ENCODE assay signal across 9 mouse cellular contexts in genomic region chr6:29143608-29144007, GRCm38 (mm10). TPM values are rescaled to one million over a fixed set of nuclear protein-coding genes. Genes with fewer than 3 reads are reported as not detected.
A peak's percentile ranks its signal among the peaks of the same experiment; 100 is the strongest.
DNase-seq lines count a peak whose midpoint lies in the region; ATAC-seq and TF ChIP-seq lines count a peak whose summit lies in the region.
"Had no signal": no experiment of that assay in that cellular context is flagged by ENCODE, and none has a peak within 500 bp of the region (broad histone marks: within the 10 kb centered on the region; RNA-seq: fewer than 3 reads in every experiment).

No protein-coding gene starts in this region.

- H3K27me3 ChIP-seq in kidney, postnatal 0 days (ENCODE audit: insufficient read depth, low read length) = no peaks in the 10 kb centered on the region
- no peaks in the 10 kb centered on the region for H3K27me3 ChIP-seq in kidney, embryonic 16.5 days (ENCODE audit: insufficient read depth, low read length)
- no peaks in the 10 kb centered on the region for H3K27me3 ChIP-seq in G1E (ENCODE audit: insufficient read depth, low read length)
- no peaks in the 10 kb centered on the region for H3K27me3 ChIP-seq in midbrain, embryonic 14.5 days (ENCODE audit: control insufficient read depth, insufficient read depth, low read length)
- H3K27me3 ChIP-seq: embryonic facial prominence, embryonic 12.5 days had no signal

- peak; percentile 87 for DNase-seq in kidney, postnatal 0 days (ENCODE audit: low spot score)
- DNase-seq in G1E (ENCODE audit: low spot score) = peak; percentile 18
- peak; percentile 62 for DNase-seq in cerebellum, adult 8-10 months
- DNase-seq in frontal cortex, postnatal 36 days (ENCODE audit: low spot score in 2 of 2) = peak; percentile 62 to 63
- peak; percentile 56 to 58 for DNase-seq in layer of hippocampus, postnatal 36 days
- DNase-seq in midbrain, embryonic 14.5 days = peak; percentile 88
- DNase-seq in yolk sac, embryonic 10.5 days (ENCODE audit: low spot score) = no peak

- H3K9ac ChIP-seq in kidney, postnatal 0 days (ENCODE audit: low read depth, low read length) = no peak overlapping the region
- no peak overlapping the region for H3K9ac ChIP-seq in kidney, embryonic 16.5 days (replicated peaks; ENCODE audit: low read length)
- H3K9ac ChIP-seq in midbrain, embryonic 14.5 days (replicated peaks; ENCODE audit: low read length) = no peak overlapping the region
- H3K9ac ChIP-seq: embryonic facial prominence, embryonic 12.5 days had no signal

- no peak overlapping the region for H3K4me2 ChIP-seq in kidney, postnatal 0 days (ENCODE audit: low read length)
- no peak overlapping the region for H3K4me2 ChIP-seq in kidney, embryonic 16.5 days (replicated peaks; ENCODE audit: low read depth, low read length)
- no peak overlapping the region for H3K4me2 ChIP-seq in midbrain, embryonic 14.5 days (ENCODE audit: low read length)
- H3K4me2 ChIP-seq: embryonic facial prominence, embryonic 12.5 days had no signal

- H3K4me3 ChIP-seq in kidney, postnatal 0 days (replicated peaks; ENCODE audit: low read depth, low read length) = no peak overlapping the region
- no peak overlapping the region for H3K4me3 ChIP-seq in kidney, embryonic 16.5 days (ENCODE audit: low read length)
- no peak overlapping the region for H3K4me3 ChIP-seq in G1E (ENCODE audit: low read depth, low read length)
- no peak overlapping the region for H3K4me3 ChIP-seq in midbrain, embryonic 14.5 days (replicated peaks; ENCODE audit: low read depth, low read length)
- H3K4me3 ChIP-seq: embryonic facial prominence, embryonic 12.5 days had no signal

- H3K36me3 ChIP-seq in kidney, postnatal 0 days (ENCODE audit: insufficient read depth, low read length) = peaks cover 14% of the 10 kb centered on the region; the same call in 1 of the 2 replicates
- H3K36me3 ChIP-seq in kidney, embryonic 16.5 days (ENCODE audit: insufficient read depth, low read length) = peaks cover 16% of the 10 kb centered on the region
- peaks cover 81% of the 10 kb centered on the region for H3K36me3 ChIP-seq in G1E (replicated peaks)
- H3K36me3 ChIP-seq in midbrain, embryonic 14.5 days (ENCODE audit: control insufficient read depth, insufficient read depth, low read length) = peaks cover 16% of the 10 kb centered on the region

- no peak overlapping the region for H3K27ac ChIP-seq in kidney, postnatal 0 days
- H3K27ac ChIP-seq in kidney, embryonic 16.5 days (ENCODE audit: low read length) = no peak overlapping the region
- H3K27ac ChIP-seq in midbrain, embryonic 14.5 days (replicated peaks; ENCODE audit: low read depth, low read length) = no peak overlapping the region
- H3K27ac ChIP-seq: embryonic facial prominence, embryonic 12.5 days had no signal

- no peaks in the 10 kb centered on the region for H3K9me3 ChIP-seq in kidney, postnatal 0 days (replicated peaks; ENCODE audit: low read length)
- no peaks in the 10 kb centered on the region for H3K9me3 ChIP-seq in kidney, embryonic 16.5 days (ENCODE audit: low read length)
- no peaks in the 10 kb centered on the region for H3K9me3 ChIP-seq in G1E (replicated peaks)
- H3K9me3 ChIP-seq in midbrain, embryonic 14.5 days (ENCODE audit: control insufficient read depth, low read length) = no peaks in the 10 kb centered on the region
- H3K9me3 ChIP-seq: embryonic facial prominence, embryonic 12.5 days had no signal

- H3K4me1 ChIP-seq in kidney, postnatal 0 days (replicated peaks; ENCODE audit: insufficient read depth, low read length) = peaks cover 11% of the 10 kb centered on the region
- peaks cover 27% of the 10 kb centered on the region for H3K4me1 ChIP-seq in kidney, embryonic 16.5 days (ENCODE audit: insufficient read depth, low read length)
- H3K4me1 ChIP-seq in G1E (ENCODE audit: insufficient read depth, low read depth, low read length) = no peaks in the 10 kb centered on the region
- H3K4me1 ChIP-seq in midbrain, embryonic 14.5 days (ENCODE audit: control insufficient read depth, insufficient read depth, low read length) = no peaks in the 10 kb centered on the region
- H3K4me1 ChIP-seq: embryonic facial prominence, embryonic 12.5 days had no signal

- 39% methylated on average over 5 of the region's 5 CpGs for WGBS in kidney, postnatal 0 days
- 41% methylated on average over 5 of the region's 5 CpGs for WGBS in kidney, embryonic 16.5 days
- 39% methylated on average over 5 of the region's 5 CpGs for WGBS in midbrain, embryonic 14.5 days

- ATAC-seq in kidney, postnatal 0 days (replicated peaks; ENCODE audit: low FRiP score, low read depth) = no peak
- ATAC-seq in kidney, embryonic 16.5 days (ENCODE audit: low FRiP score, low TSS enrichment) = no peak
- ATAC-seq in G1E (ENCODE audit: extremely low read depth, insufficient number of reproducible peaks, low FRiP score, poor library complexity, severe bottlenecking) = no peak
- ATAC-seq in midbrain, embryonic 14.5 days (ENCODE audit: low FRiP score, low TSS enrichment) = no peak; the same call in 1 of the 2 replicates

- peak; percentile 85 for TF ChIP-seq CTCF in kidney, postnatal 0 days (IDR thresholded peaks at IDR 0.05; ENCODE audit: low read depth)
- peak; percentile 43; the same call in 1 of the 2 replicates for TF ChIP-seq CTCF in G1E (IDR thresholded peaks at IDR 0.05; ENCODE audit: low read depth, low read length)

RNA-seq across cellular contexts. Expression of gene Rbm28, which starts 21.2 kb away (rescaled TPM):
- polyA plus RNA-seq in kidney, postnatal 0 days (2015; fragmentation: Nextera tagmentation; extraction: Ambion mirVana) = 26.6 and 30.9 TPM in 2 replicates
- polyA plus RNA-seq in kidney, embryonic 16.5 days (2015; fragmentation: Nextera tagmentation; extraction: Ambion mirVana) = 45.9 and 53.6 TPM in 2 replicates
- total RNA-seq in G1E (2014; fragmentation: Nextera tagmentation) (55.3 and 61.0 TPM in 2 replicates), G1E (2017) (56.3 and 59.1 TPM in 2 replicates)
- polyA plus RNA-seq in G1E (2012) = 19.1 TPM in 2 replicates
- total RNA-seq in layer of hippocampus, postnatal 36 days (2021) = 10 to 100 TPM; 46.1 to 53.8 TPM
- polyA plus RNA-seq in midbrain, embryonic 14.5 days (2014; fragmentation: Nextera tagmentation; extraction: Ambion mirVana) = 36.9 and 47.6 TPM in 2 replicates

RNA-seq across cellular contexts. Expression of gene Prrt4, which starts 35.8 kb away (rescaled TPM):
- polyA plus RNA-seq in kidney, postnatal 0 days (2015; fragmentation: Nextera tagmentation; extraction: Ambion mirVana) = 0.50 and 0.76 TPM in 2 replicates
- 0.71 and 1.1 TPM in 2 replicates for polyA plus RNA-seq in kidney, embryonic 16.5 days (2015; fragmentation: Nextera tagmentation; extraction: Ambion mirVana)
- total RNA-seq in G1E (2014; fragmentation: Nextera tagmentation) = not detected in 2 replicates
- 0.05 and 0.06 TPM in 2 replicates for total RNA-seq in G1E (2017)
- not detected in 2 replicates for polyA plus RNA-seq in G1E (2012)
- 1 to 10 TPM; 2.0 to 2.1 TPM for total RNA-seq in layer of hippocampus, postnatal 36 days (2021)
- 6.2 and 7.5 TPM in 2 replicates for polyA plus RNA-seq in midbrain, embryonic 14.5 days (2014; fragmentation: Nextera tagmentation; extraction: Ambion mirVana)
